Mouse (Mus musculus) hematopoietic stem cell, adult 5-6 weeks (primary cell): Measurements from ENCODE around the gene Usp38. TPM values are rescaled to one million over a fixed set of nuclear protein-coding genes. Genes with fewer than 3 reads are reported as not detected.

Source experiments
- total RNA-seq: library from RNA; stranded (forward); fragments of 172-1452, 232-1000 nt; gene quantifications from 2 replicates; pipeline ENCODE4 v1.2.3, GENCODE M21; 2017

The Usp38 gene
- total RNA-seq, 1 experiment from 2014 or later = 38.0 TPM

Other genes starting within 250 kb of the Usp38 start
- gene Gab1, start 134.4 kb downstream of the Usp38 start, total RNA-seq = 9.5 and 9.8 TPM in 2 replicates